Mouse (Mus musculus): ENCODE results near the gene Ndufs8.

Ndufs8 gene

DNA sequence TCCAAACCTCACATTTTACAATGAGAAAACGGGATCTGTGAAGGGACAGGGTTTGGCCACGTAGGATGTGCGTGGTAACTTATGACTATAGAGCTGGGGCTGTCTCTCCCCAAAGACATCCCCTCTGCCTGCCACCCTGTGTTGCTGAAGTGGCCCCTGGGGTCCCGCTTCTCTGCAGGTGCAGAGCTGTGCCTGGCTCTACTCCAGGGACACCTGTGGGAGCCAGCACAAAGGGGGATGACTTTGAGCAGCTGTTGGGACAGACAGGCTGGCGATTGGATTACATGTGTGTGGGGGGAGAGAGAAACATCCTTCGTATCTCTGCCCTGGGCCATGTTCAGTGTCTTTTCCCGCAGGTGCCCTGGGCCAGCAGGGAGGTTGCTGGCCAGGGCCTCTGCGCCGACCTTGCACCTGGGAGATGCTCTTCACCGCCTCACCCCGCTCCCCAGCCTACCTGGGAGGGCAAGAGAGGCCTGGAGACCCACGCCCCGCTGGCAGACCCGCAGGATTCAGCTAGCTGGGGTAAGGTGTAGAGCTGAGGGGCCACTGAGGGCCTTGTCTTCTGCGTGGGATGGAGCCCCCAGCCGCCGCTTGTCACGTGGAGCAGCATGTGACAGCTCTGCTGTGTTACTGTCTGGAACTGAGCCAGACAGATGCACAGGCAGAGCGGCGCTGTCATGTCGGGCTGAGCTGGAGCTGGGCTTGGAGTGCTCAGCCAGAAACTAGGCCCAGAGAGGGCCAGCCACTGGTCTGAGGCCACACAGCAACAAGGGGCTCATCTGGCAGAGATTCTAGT is 17.9 kb upstream of the Ndufs8 start:
- DNase-seq (ENCODE audit: low spot score) = no peak

GRCm38 (mm10) chr19:3929211-3929941 is 16.8 kb upstream of the Ndufs8 start, which contains the start of gene Aldh3b1:
Aldh3b1 (minus strand) TSS chr19:3929808.
- DNase-seq (ENCODE audit: low spot score) = peak; percentile 92

DNA sequence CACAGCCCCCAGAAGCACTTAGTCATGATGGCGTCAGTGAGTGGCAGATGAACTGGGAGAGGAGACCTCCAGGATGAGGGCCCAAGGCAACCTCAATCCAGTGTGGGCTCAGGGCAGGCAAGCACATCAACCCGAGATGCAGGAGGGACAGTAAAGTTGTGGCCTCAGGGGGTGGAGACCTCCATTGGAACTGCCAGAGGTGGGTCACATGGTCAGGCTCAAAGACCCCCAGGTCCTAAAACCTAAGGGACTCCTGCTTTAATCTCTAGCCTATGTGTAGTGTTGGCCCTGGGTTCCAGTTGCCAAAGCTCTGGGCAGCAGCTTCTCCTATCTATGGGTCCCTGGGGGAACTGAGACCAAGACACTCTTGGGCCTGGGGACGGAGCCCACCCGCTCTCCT is 16.2 kb upstream of the Ndufs8 start:
- DNase-seq (ENCODE audit: low spot score) = no peak

DNA sequence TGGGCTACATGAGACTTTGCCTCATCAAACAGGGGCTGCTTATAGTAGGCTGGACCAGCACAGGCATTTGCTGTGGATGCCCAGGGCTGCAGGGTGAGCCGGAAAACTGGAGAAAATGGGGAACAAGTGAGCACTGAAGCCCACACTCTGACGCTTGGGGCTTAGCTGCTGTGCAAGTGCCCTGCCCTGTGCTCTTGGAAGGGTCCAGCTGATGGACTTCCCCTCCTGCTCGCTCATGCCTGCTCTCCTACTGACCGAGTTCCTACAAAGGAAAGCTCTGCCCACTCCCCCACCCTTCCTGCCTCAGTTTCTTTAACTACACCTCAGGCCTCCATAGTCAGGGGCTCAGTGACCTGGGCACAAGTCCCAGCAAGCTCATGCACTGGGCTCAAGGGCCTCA is 15.4 kb upstream of the Ndufs8 start:
- DNase-seq (ENCODE audit: low spot score) = no peak

DNA sequence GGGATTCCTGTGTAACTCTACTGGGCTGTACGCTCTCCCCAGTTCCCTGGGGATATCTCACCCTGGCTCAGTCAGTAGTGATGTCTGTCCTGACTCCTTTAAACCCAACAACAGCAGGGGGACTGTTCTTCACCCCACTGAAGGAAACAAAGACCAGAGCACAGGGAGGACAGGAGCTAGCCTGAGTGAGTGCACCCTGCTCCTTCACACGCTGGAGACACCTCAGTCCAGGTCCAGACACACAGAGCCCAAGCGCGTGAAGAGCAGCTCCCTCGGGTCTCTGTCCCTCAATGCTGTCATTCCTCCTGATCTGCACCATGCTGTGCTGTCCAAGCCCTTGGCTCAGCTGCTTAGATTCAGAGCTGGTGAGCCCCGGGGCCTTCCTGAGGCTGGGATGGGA is 14.1 kb upstream of the Ndufs8 start:
- no peak for DNase-seq (ENCODE audit: low spot score)

GRCm38 (mm10) chr19:3926279-3926678 is 13.7 kb upstream of the Ndufs8 start:
- no peak for DNase-seq (ENCODE audit: low spot score)

GRCm38 (mm10) chr19:3925859-3926258 is 13.3 kb upstream of the Ndufs8 start:
- DNase-seq (ENCODE audit: low spot score) = no peak

DNA sequence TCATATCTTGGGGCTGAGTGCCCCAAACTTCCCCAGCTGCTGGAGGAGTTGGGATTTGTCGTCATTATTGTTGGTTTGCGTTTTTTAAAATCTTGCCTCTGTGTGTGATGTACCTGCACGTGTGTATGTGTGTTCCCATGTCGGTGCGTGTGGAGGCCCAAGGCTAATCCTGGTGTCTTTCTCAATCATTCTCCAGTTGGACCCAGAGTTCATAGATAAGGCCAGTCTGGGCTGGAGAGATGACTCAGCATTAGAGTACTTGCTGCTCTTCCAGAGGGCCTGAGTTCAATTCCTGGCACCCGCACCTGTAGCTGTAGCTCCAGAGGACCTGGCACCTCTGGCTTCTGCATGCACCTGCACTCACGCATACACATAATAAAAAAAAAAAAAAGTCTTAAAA is 12.3 kb upstream of the Ndufs8 start:
- DNase-seq (ENCODE audit: low spot score) = no peak

DNA sequence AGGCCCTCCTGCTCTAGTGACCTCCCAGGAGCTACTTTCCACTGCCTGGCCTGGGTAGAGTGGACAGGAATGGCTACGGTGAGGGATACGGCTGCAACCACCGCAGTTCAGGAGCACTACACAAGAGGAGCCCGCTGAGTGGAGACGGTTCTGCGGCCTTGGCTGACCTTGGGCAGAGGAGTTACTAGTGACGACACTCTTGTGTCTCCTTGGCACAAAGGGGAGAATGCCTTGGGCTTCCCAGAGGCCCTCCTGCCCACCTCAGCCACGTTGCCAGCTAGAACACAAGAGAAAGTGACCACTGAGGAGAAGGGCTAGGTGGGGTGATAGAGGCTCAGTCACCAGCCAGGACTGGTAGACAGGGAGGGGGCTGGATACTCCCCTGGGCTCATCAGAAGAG is 11.6 kb upstream of the Ndufs8 start:
- peak; percentile 58 for DNase-seq (ENCODE audit: low spot score)

DNA sequence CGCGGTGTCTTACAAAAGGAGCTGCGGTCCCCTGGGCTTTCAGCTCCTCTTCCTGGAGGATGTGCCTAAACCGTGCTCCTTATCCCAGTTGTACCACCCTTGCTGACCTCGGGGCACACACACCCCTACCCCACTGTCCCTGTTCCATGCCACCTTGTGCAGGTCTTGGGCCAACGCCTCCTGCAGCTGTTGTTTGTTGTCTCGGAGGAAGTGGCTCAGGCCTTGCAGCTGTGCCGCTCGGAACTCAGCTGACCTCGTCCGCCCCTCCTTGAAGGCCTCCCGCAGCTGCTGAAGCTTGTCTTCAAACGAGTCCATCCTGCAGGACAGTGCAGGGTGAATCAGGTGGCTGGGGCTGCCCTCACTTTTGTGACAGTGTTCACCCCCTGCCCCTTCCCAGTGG is 11.0 kb upstream of the Ndufs8 start:
- no peak for DNase-seq (ENCODE audit: low spot score)

DNA sequence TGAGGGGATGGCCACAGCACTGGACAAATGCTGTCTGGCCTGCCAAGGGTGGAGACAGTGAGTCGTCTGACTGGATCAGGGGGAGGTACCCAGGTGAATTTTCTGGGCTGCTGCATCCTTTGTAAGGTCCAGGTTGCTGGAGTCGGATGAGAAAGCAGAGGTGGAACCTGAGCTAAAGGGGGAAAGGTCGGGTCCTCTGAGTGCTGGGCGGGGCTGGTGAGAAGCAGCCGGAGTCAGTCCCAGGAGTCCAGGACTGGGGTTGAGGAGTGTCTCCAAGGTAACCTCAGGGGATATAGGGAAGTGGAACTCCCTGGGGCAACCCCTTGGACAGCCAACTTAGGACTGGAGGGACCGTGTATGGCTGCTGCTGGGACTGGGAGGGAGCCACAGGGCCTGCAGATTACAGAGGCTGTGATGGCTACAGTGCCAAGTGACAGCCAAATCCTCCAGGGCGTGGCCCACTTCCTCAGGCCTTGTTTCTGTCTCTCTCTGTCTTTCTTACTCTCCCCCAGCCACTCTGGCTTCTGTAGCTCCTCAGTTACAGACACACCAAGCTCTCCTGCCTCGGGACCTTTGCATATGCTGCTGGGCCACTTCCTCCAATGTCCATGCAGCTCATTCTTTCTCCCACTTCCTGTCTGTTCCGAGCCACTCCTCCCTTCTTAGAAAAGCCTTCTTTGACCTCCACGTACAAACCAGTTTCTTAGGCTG is 10.2 kb upstream of the Ndufs8 start:
- DNase-seq (ENCODE audit: low spot score) = no peak

DNA sequence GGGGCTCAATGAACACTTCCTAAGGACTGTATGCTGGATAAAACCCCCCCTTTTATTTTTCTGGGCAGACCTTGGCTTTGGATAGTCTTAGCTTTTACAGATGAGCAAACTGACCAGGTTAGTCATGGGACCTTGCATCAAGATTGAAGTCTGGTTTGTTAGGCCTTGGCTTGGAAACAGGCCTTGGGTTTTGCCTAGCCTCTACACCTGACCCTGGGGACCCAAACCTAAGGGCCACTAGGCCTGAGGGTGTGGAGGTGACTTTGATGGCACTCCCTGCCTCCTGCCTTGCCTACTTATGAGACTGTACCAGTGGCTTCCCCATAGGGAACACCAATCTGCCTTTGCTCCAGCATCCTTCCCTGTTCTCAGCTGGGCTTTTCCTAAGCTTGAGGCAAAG is 7.4 kb upstream of the Ndufs8 start:
- DNase-seq (ENCODE audit: low spot score) = no peak

DNA sequence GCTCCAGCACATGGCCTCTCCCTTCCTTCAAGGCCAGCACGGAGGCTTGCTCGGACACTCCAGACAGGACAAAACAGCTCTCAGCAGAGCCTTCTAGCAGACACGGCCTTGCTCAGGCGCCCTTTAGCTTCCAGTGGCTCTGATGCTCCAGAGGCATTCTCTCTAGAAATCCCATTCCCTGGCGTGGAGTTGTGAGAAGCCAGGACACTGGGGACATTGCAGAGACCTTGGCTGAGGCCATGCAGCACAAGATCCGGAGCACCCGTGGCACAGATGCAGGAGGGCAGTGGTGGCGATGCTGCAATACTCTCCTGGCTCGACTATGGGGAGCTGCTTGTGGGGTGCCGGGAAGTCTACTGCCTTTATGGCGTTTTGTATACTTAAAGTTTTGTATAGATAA is 4.2 kb upstream of the Ndufs8 start:
- DNase-seq (ENCODE audit: low spot score) = no peak

DNA sequence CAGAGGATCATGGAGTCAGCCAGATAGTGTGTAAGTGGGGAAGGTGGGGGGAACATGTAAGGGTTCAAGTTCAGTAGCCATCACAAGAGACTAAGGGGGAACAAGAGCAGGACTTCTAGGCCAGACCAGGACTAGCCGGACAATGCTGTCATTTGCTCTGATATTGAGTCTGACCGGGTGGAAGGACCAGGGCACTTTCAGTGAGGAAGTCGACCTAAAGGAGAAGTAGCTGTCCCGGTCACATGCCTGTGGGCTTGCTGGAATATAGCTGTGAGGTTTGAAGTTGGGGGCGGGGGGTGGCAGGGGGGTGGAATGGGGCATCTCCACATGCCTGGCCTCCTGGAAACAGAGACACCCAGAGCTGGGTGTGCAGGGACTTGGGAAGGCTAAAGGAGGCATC is 2.0 kb upstream of the Ndufs8 start:
- DNase-seq (ENCODE audit: low spot score) = no peak

- no peak for DNase-seq (ENCODE audit: low spot score)
These were observed 1.1 kb upstream of the Ndufs8 start for GRCm38 (mm10) chr19:3913692-3914091.

DNA sequence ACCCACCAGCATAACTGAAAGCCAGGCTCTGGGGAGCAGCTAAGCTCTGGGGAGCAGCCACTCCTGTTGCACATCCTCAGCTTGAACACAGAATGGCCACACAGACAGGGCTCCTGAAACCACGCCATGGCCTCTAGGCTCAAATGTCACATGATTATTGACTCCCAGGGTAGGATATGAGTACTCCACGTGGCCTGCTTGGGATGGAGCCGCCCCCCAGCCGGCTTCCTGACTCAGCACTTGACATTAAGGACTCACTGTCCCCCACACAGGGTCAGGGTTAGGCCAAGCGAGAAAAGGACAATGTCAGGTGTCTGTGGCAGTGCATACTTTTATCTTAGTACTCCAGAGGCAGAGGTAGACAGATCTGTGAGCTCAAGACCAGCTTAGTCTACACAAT is 2.4 kb downstream of the Ndufs8 start:
- DNase-seq (ENCODE audit: low spot score) = no peak

DNA sequence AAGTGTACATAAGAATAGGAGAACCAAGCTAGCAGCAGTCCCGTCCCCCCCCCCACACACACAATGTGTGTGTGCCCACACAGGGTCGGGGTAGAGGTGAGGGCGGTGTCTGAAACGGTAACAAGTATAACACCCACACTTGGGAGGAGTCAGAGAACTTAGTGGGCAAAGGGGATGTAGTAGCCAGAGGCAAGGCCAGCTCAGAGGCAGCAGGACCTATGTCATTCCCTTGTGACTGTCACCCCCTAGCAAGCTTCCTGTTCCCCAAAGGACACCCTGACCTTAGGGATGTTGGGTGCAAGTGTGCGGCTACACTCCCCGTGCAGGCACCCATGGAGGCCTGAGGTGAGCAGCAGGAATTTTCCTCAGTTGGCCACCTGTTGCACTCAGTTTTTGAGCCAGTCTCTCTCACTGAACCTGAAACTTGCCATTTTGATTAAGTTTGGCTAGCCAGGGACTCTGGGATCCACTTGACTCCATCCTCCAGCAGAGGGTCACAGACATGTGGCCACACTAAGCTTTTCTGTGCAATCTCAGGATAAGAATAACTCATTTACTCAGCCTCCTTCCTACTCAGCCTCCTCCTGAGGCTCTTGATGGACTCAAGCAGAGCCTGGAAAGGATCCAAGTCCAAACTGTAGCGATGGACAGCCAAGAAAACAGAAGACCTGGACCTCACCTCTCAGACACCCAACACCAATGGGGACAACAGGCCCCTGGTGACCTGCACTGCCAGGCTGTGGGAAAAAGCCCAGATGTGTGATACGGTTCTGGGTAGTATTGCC is 4.5 kb downstream of the Ndufs8 start:
- no peak for DNase-seq (ENCODE audit: low spot score)

GRCm38 (mm10) chr19:3906795-3907786 is 5.5 kb downstream of the Ndufs8 start, which contains the start of gene Tcirg1:
Tcirg1 (minus strand) TSS chr19:3907133.
- DNase-seq (ENCODE audit: low spot score) = peak; percentile 80

GRCm38 (mm10) chr19:3906326-3906725 is 6.2 kb downstream of the Ndufs8 start:
- DNase-seq (ENCODE audit: low spot score) = no peak

DNA sequence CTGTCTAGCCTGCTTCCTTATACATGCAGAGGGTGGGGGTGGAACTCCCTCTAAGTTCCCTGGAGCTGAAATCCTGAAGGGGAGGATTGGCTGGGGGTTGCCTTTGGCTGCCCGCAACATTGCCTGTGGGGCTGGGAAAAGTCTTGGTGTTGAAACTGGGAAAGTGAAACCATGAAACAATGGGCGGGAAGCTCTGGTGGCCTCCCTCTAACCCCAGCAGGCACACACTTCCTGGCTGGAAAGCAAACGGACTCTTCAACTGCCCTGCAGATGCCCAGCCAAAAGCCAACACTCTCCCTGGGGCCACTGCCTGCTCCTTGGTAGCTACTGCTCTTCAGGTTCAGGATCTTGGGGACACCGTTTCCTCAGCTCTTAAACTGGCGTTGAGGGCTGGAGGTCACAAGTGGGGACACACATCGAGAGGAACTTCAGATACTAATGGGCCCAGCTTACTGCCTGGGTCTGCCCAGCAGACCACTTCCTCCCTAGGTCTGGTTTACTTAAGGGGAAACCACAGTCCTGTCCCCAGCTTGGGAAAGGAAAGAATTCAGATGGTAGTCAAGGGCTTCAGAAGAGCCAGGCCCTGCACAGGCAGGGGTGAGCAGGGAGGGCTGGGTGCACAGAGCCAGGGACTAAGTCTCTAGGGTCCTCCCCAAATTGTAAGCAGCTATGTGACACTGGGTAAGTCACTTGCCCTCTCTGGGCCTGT is 7.2 kb downstream of the Ndufs8 start:
- no peak for DNase-seq (ENCODE audit: low spot score)
